Mouse (Mus musculus) CH12.LX (cell line): ENCODE measurements at regions not wholly inside any gene's neighbourhood (a gene's known extent, or its start where the extent isn't known, plus 50 kb on each side); places are given as distances from the start of the nearest gene placed in this dataset.

Experiments used
- CHD1 ChIP-seq: IDR thresholded peaks from 2 replicates; pipeline ENCODE4 v1.6.1; 2012; ENCODE audit warnings: low read depth, low read length, improper control_type of control experiment, inconsistent platforms
- CTCF ChIP-seq, 2 experiments: IDR thresholded peaks in 1 of 2; conservative IDR thresholded peaks in 1 of 2; 2 replicates each; pipeline ENCODE4 v1.5.1; 2011 to 2012; ENCODE audit warnings: low read depth in 2 of 2, low read length in 2 of 2, improper control_type of control experiment in 1 of 2, inconsistent platforms in 1 of 2, mild to moderate bottlenecking in 1 of 2, moderate library complexity in 1 of 2
- ELF1 ChIP-seq: IDR thresholded peaks from 2 replicates; pipeline ENCODE4 v1.6.1; 2014; ENCODE audit warnings: low read depth, mild to moderate bottlenecking, inconsistent platforms, low read length, improper control_type of control experiment
- ETS1 ChIP-seq: conservative IDR thresholded peaks from 2 replicates; pipeline ENCODE4 v1.6.1; 2012; ENCODE audit warnings: low read depth, mild to moderate bottlenecking, inconsistent platforms, low read length, improper control_type of control experiment, moderate library complexity
- GABPA ChIP-seq: IDR thresholded peaks from 2 replicates; pipeline ENCODE4 v1.6.1; 2012; ENCODE audit warnings: low read depth, low read length, improper control_type of control experiment, inconsistent platforms; ENCODE audit not compliant: insufficient replicate concordance
- HCFC1 ChIP-seq: IDR thresholded peaks from 2 replicates; pipeline ENCODE4 v1.6.1; 2012; ENCODE audit warnings: low read depth, mild to moderate bottlenecking, inconsistent platforms, low read length, improper control_type of control experiment
- JUN ChIP-seq: IDR thresholded peaks from 2 replicates; pipeline ENCODE4 v1.6.1; 2011; ENCODE audit warnings: low read depth, mild to moderate bottlenecking, low read length, improper control_type of control experiment, moderate library complexity; ENCODE audit not compliant: insufficient read depth
- MAFK ChIP-seq: IDR thresholded peaks from 2 replicates; pipeline ENCODE4 v1.6.1; 2011; ENCODE audit warnings: low read length, improper control_type of control experiment; ENCODE audit not compliant: insufficient replicate concordance
- MYC ChIP-seq: IDR thresholded peaks from 2 replicates; pipeline ENCODE4 v1.6.1; 2011; ENCODE audit warnings: low read depth, mild to moderate bottlenecking, improper control_type of control experiment, low read length
- NELFE ChIP-seq: IDR thresholded peaks from 2 replicates; pipeline ENCODE4 v1.6.1; 2011; ENCODE audit warnings: low read depth, low read length, improper control_type of control experiment
- POLR2A ChIP-seq: IDR thresholded peaks from 2 replicates; pipeline ENCODE4 v1.6.1; 2011; ENCODE audit warnings: low read depth, mild to moderate bottlenecking, improper control_type of control experiment, low read length
- SIN3A ChIP-seq: IDR thresholded peaks from 2 replicates; pipeline ENCODE4 v1.6.1; 2012; ENCODE audit warnings: low read length, improper control_type of control experiment, inconsistent platforms
- SMC3 ChIP-seq: IDR thresholded peaks from 2 replicates; pipeline ENCODE4 v1.6.1; 2011; ENCODE audit warnings: low read depth, low read length, improper control_type of control experiment

DNA sequence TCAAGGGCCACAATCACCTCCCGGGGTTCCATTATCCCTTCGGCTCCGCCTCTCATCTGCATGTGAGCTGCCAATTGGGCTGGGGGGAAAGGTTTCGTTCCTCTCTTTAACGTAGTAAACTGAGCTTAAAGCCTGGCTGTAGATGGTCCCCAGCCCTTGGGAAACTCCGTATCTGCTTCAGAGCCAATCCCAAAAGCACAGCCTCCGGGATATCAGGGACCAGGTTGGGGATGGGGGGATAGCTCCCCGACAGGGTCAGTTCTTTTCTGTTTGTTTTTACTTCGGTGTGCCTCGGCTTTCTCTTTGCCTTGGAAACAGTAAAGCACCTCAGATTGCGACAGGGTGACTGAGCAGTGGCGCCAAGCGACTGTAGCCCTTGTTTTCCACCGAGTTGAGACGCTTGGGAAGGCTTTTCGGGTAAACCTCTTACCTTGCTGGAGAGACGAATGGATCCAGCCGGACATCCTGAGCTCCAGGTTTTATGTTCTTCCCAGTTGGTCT lies 64.5 kb downstream of the Tfap2c start:
- TF ChIP-seq CTCF (conservative IDR thresholded peaks at IDR 0.05 in 1 of 2, IDR thresholded peaks at IDR 0.05 in 1 of 2; ENCODE audit: low read depth in 2 of 2, low read length in 2 of 2) (no peak), ETS1 (no peak), GABPA (no peak), JUN (no peak), SMC3 (no peak), HCFC1 (no peak), MYC (no peak), POLR2A (no peak), ELF1 (no peak), CHD1 (no peak), MAFK (no peak), SIN3A (no peak), NELFE (no peak)
